Mouse (Mus musculus) kidney, embryonic 15.5 days (tissue): ENCODE measurements around the gene Kcnk2. TPM values are rescaled to one million over a fixed set of nuclear protein-coding genes. Genes with fewer than 3 reads are reported as not detected.

Source experiments
- ATAC-seq: fragments of 200-750 bp; cut with Nextera tagmentation; replicated peaks from 2 replicates; pipeline ENCODE4 v1.8.0; 2017; ENCODE audit warnings: moderate TSS enrichment; ENCODE audit not compliant: low FRiP score
- H3K27ac ChIP-seq: fragments of 300-500 bp; sonication (generic); 2 replicates; pipeline ENCODE4 v1.5.1; 2015; ENCODE audit warnings: mild to moderate bottlenecking, inconsistent platforms
- H3K27me3 ChIP-seq: fragments of 300-500 bp; sonication (generic); 2 replicates; pipeline ENCODE4 v1.6.1; 2015; ENCODE audit warnings: inconsistent platforms
- H3K36me3 ChIP-seq: fragments of 300-500 bp; sonication (generic); 2 replicates; pipeline ENCODE4 v1.6.1; 2015; ENCODE audit warnings: inconsistent platforms
- H3K4me1 ChIP-seq: fragments of 300-500 bp; sonication (generic); 2 replicates; pipeline ENCODE4 v1.6.1; 2015; ENCODE audit warnings: inconsistent platforms
- H3K4me2 ChIP-seq: fragments of 300-500 bp; sonication (generic); 2 replicates; pipeline ENCODE4 v1.6.1; 2015; ENCODE audit warnings: moderate library complexity, mild to moderate bottlenecking, inconsistent platforms
- H3K4me3 ChIP-seq: fragments of 300-500 bp; sonication (generic); replicated peaks from 2 replicates; pipeline ENCODE4 v1.5.1; 2015; ENCODE audit warnings: mild to moderate bottlenecking, inconsistent platforms
- H3K9ac ChIP-seq: fragments of 300-500 bp; sonication (generic); 2 replicates; pipeline ENCODE4 v1.6.1; 2015; ENCODE audit warnings: mild to moderate bottlenecking, inconsistent platforms
- H3K9me3 ChIP-seq: fragments of 300-500 bp; sonication (generic); replicated peaks from 2 replicates; pipeline ENCODE4 v1.6.1; 2016; ENCODE audit warnings: inconsistent platforms
- WGBS: fragments of 180-500 bp; shearing (Covaris S2); methylation state at CpG from one replicate; pipeline ENCODE4 v1.1.7; 2015; ENCODE audit warnings: mixed read lengths; 5-methylcytosine and 5-hydroxymethylcytosine counted together
- polyA plus RNA-seq: library from polyadenylated mRNA; unstranded; fragments of >200 nt; fragmentation: Nextera tagmentation; extraction: Ambion mirVana; gene quantifications from 2 replicates; pipeline ENCODE4 v1.2.1, GENCODE M21; 2015

Gene Kcnk2
- polyA plus RNA-seq, result 1.3 and 2.0 TPM in 2 replicates

- Histone ChIP-seq H3K4me1 (peaks cover 19% of the 10 kb centered on the region), H3K27me3 (no peaks in the 10 kb centered on the region), H3K36me3 (no peaks in the 10 kb centered on the region), H3K4me3 (peak within 1 kb of the TSS; percentile 16; the same call in 1 of the 2 replicates), H3K9me3 (no peaks in the 10 kb centered on the region), H3K4me2 (peak within 1 kb of the TSS; percentile 51), H3K27ac (peak within 1 kb of the TSS; percentile 41; the same call in 1 of the 2 replicates), H3K9ac (no peak within 1 kb of the TSS)
- WGBS, result 19% methylated on average over 14 of the region's 14 CpGs
- ATAC-seq, result 0 out of 2 replicates have a peak, but pooled peaks have one; percentile 37
Measured at GRCm38 (mm10) chr1:189402223-189402943, at the start of gene Kcnk2. Kcnk2 (minus strand) TSS chr1:189402273.

DNA sequence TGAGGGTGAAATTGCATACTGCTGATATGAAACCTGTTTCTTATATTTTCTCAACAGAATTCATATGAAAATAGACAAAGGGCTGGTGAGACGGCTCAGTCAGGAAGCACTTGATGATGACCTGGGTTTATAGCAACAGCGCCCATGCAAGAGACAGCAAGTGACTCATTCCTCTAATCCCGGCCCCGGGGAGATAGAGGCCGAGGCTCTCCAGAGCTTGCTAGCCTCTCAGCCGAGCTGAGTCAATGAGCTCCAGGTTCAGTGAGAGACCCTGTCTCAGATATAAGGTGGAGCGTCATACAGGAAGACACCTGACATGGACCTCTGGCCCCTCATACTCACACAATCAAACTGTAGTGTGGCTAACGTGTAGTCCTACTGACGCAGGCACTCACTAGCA lies 38.7 kb upstream of the Kcnk2 start:
- Histone ChIP-seq H3K36me3 (no peaks in the 10 kb centered on the region), H3K9ac (no peak overlapping the region), H3K27me3 (no peaks in the 10 kb centered on the region), H3K4me3 (no peak overlapping the region), H3K27ac (no peak overlapping the region), H3K9me3 (no peaks in the 10 kb centered on the region), H3K4me1 (no peaks in the 10 kb centered on the region), H3K4me2 (no peak overlapping the region)
- no peak for ATAC-seq
- 75% methylated on average over 9 of the region's 9 CpGs for WGBS

DNA sequence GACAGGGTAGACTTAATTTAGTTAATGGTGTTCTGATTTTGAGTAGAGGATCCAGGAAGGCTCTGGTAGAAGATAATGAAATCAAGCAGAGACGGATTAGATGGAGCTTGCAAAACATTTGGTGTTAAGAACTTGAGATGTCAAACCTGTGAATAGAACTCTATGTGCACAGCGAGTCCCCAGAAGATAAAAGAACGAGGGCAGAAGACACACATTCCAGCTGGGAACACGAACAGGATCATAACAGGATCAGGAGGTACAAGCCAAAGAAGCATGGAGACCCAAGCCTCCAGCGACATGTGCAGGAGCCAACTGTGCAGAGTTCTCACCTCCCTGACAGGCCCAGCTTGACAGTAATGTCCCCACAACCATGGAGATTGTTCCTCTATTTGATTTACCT lies 35.1 kb upstream of the Kcnk2 start:
- Histone ChIP-seq H3K4me2 (no peak overlapping the region), H3K4me1 (no peaks in the 10 kb centered on the region), H3K27me3 (no peaks in the 10 kb centered on the region), H3K9me3 (no peaks in the 10 kb centered on the region), H3K36me3 (no peaks in the 10 kb centered on the region), H3K4me3 (no peak overlapping the region), H3K9ac (no peak overlapping the region), H3K27ac (no peak overlapping the region)
- no peak for ATAC-seq
- 81% methylated on average over 5 of the region's 5 CpGs for WGBS

DNA sequence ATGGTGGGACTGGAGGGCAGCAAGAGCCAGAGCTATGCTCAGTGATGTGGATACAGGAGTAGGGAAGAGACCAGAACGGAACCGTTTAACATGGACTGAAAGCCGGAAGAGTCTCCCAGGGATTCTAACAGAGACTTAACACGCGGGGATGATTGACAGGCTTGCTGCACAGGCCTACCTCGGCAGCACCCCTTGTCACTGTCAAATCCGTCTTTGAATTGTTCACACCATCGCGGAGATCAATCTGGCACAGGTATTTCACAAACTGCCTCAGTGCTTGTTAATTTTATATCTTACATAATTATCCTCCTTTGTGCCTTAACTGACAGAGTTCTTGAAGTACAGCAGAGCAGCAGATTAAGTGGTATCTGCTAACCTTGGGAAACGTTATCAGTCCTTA lies 33.4 kb upstream of the Kcnk2 start:
- 84% methylated on average over 10 of the region's 10 CpGs for WGBS
- no peak for ATAC-seq

DNA sequence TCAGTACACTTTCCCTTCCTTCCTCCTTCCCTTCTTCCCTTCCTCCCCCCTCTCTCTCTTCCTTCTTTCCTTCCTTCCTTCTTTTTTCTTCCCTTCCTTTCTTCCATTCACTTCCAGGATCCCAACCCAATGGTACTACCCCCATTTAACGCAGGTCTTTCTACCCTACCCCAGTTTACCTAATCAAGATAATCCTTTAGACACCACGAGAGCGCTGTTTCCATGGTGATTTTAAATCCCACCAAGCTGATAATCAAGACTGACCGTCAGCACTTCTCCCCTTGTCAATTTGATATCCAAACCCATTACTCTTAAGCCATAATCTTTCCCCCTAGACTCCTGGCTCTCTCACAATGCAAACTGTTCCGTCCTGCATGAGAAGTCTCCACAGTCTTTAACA lies 29.4 kb upstream of the Kcnk2 start:
- H3K4me3 ChIP-seq, result no peak overlapping the region
- no peaks in the 10 kb centered on the region for H3K27me3 ChIP-seq
- peaks cover 16% of the 10 kb centered on the region for H3K4me1 ChIP-seq
- 69% methylated on average over 5 of the region's 5 CpGs for WGBS
- H3K9me3 ChIP-seq, result no peaks in the 10 kb centered on the region
- ATAC-seq, result no peak
- H3K4me2 ChIP-seq, result no peak overlapping the region
- no peaks in the 10 kb centered on the region for H3K36me3 ChIP-seq
- H3K27ac ChIP-seq, result no peak overlapping the region
- no peak overlapping the region for H3K9ac ChIP-seq

More for the DNA sequence above, 33.4 kb upstream of the Kcnk2 start:
- H3K9ac ChIP-seq, result no peak overlapping the region
- H3K27me3 ChIP-seq, result no peaks in the 10 kb centered on the region
- H3K4me1 ChIP-seq, result peaks cover 4% of the 10 kb centered on the region; the same call in 1 of the 2 replicates
- H3K27ac ChIP-seq, result no peak overlapping the region
- H3K4me2 ChIP-seq, result no peak overlapping the region
- H3K9me3 ChIP-seq, result no peaks in the 10 kb centered on the region
- no peaks in the 10 kb centered on the region for H3K36me3 ChIP-seq
- no peak overlapping the region for H3K4me3 ChIP-seq

- Histone ChIP-seq H3K27ac (peak overlapping the region; percentile 62; the same call in 1 of the 2 replicates), H3K9me3 (no peaks in the 10 kb centered on the region), H3K4me1 (peaks cover 16% of the 10 kb centered on the region), H3K27me3 (no peaks in the 10 kb centered on the region), H3K4me2 (no peak overlapping the region), H3K9ac (no peak overlapping the region), H3K4me3 (no peak overlapping the region), H3K36me3 (no peaks in the 10 kb centered on the region)
- peak; percentile 94 for ATAC-seq
- WGBS, result 23% methylated on average over 4 of the region's 4 CpGs
Measured at GRCm38 (mm10) chr1:189430534-189430933, 28.5 kb upstream of the Kcnk2 start.

DNA sequence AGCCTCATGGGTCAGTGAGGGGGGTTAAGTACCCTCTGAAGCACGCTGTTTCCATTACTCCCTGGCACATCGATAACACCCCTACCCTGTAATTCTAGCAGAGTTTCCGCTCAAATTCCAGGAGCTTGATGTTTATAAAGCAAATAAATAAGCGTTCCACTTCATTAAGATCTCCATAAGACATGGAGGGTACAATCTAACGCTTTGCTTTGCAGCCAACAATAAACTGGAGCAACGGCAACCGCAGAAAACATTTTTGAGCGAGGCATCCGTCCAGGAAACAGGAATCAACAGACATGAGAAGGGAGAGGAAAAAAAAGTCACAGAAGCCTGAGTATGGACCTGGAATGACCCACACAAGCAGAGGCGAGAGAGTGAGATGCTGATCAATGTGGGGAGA lies 27.5 kb upstream of the Kcnk2 start:
- Histone ChIP-seq H3K4me1 (peaks cover 16% of the 10 kb centered on the region), H3K36me3 (no peaks in the 10 kb centered on the region), H3K9me3 (no peaks in the 10 kb centered on the region), H3K4me3 (no peak overlapping the region), H3K9ac (no peak overlapping the region), H3K4me2 (0 out of 2 replicates have a peak overlapping the region, but pooled peaks have one; percentile 3), H3K27me3 (no peaks in the 10 kb centered on the region), H3K27ac (peak overlapping the region; percentile 62)
- ATAC-seq, result peak; percentile 30; the same call in 1 of the 2 replicates
- 23% methylated on average over 10 of the region's 10 CpGs for WGBS

- H3K27me3 ChIP-seq, result no peaks in the 10 kb centered on the region
- H3K4me1 ChIP-seq, result peaks cover 16% of the 10 kb centered on the region
- no peak overlapping the region for H3K27ac ChIP-seq
- ATAC-seq, result no peak
- H3K4me2 ChIP-seq, result no peak overlapping the region
- no peaks in the 10 kb centered on the region for H3K9me3 ChIP-seq
- no peak overlapping the region for H3K9ac ChIP-seq
- H3K4me3 ChIP-seq, result no peak overlapping the region
- whole genome bisulfite sequencing, result 88% methylated on average over 11 of the region's 11 CpGs
- no peaks in the 10 kb centered on the region for H3K36me3 ChIP-seq
Measured at GRCm38 (mm10) chr1:189426252-189426651, 24.2 kb upstream of the Kcnk2 start.

DNA sequence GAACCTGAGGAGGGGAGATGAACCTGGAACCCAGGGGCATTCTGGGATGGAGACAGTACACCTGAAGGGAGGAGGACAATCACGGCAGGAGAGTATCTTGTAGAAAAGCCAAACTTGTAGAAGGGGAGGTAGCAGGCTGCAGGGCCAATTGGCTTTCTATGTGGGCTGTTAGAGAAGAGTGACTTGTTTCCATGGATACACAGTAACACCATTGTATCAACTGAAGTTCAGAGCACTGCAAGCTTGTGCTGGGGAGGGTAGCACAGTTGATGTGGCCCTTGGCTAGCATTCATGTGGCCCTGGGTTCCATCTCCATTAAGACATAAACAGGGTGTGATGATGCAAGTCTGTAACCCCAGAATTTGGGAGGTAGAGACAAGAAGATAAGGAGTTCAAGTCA lies 17.8 kb upstream of the Kcnk2 start:
- WGBS, result 63% methylated on average over 1 of the region's 1 CpGs
- no peaks in the 10 kb centered on the region for H3K36me3 ChIP-seq
- ATAC-seq, result no peak

DNA sequence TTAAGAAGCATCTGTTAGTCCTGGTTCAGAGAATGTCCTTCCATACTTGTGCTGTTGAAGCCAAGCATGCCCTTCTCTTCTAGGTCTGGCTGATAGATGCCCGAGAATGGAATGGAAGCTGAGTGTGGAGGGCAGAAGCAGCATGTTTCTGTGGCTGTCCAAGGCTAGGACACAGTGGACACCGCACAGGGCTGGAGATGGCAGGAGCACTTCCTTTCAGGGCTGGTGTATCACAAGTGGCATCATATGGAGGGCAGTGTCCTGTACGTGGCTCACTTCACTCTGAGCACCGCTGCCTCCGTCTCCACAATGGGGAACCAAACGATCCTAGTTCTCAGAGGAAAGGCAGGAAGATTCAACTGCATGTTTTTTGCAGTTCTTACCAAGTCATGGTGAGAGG lies 7.8 kb upstream of the Kcnk2 start:
- WGBS, result 87% methylated on average over 6 of the region's 6 CpGs
- Histone ChIP-seq H3K27ac (no peak overlapping the region), H3K9ac (no peak overlapping the region), H3K4me1 (no peaks in the 10 kb centered on the region), H3K4me2 (no peak overlapping the region), H3K27me3 (no peaks in the 10 kb centered on the region), H3K36me3 (no peaks in the 10 kb centered on the region), H3K9me3 (no peaks in the 10 kb centered on the region), H3K4me3 (no peak overlapping the region)
- no peak for ATAC-seq

More for the DNA sequence above, 17.8 kb upstream of the Kcnk2 start:
- Histone ChIP-seq H3K9me3 (no peaks in the 10 kb centered on the region), H3K4me2 (no peak overlapping the region), H3K4me3 (no peak overlapping the region), H3K27ac (no peak overlapping the region), H3K4me1 (no peaks in the 10 kb centered on the region), H3K27me3 (no peaks in the 10 kb centered on the region), H3K9ac (no peak overlapping the region)

DNA sequence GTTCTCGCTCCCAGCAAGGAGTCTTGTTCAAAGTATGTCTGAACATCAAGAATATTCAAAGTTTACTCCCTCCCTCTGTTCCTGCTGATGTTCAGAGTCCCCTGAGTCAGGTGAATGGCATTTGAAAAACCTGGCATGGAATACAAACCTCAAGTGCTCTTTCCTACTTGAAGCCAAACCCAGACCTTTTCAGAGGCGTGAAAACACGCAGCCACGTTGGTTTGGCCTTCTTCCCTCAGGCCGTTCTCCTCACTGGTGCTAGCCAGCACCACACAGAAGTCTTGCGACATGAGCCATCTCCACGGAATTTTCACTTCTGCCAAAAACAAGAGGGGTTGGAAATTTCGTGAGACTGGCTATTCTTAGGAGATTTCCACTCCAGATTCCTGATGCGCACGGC lies 3.1 kb upstream of the Kcnk2 start:
- H3K4me2 ChIP-seq, result no peak overlapping the region

GRCm38 (mm10) chr1:189403546-189403945 lies 1.5 kb upstream of the Kcnk2 start:
- no peaks in the 10 kb centered on the region for H3K36me3 ChIP-seq
- no peak overlapping the region for H3K9ac ChIP-seq
- peaks cover 19% of the 10 kb centered on the region for H3K4me1 ChIP-seq
- ATAC-seq, result peak; percentile 35; the same call in 1 of the 2 replicates
- WGBS, result 12% methylated on average over 6 of the region's 6 CpGs
- no peak overlapping the region for H3K4me3 ChIP-seq
- H3K9me3 ChIP-seq, result no peaks in the 10 kb centered on the region
- H3K27me3 ChIP-seq, result no peaks in the 10 kb centered on the region
- H3K27ac ChIP-seq, result 0 out of 2 replicates have a peak overlapping the region, but pooled peaks have one; percentile 27
- no peak overlapping the region for H3K4me2 ChIP-seq

More for the DNA sequence above, 3.1 kb upstream of the Kcnk2 start:
- H3K9ac ChIP-seq, result no peak overlapping the region
- no peaks in the 10 kb centered on the region for H3K9me3 ChIP-seq
- H3K27ac ChIP-seq, result no peak overlapping the region
- no peaks in the 10 kb centered on the region for H3K36me3 ChIP-seq
- H3K27me3 ChIP-seq, result no peaks in the 10 kb centered on the region
- WGBS, result 76% methylated on average over 10 of the region's 10 CpGs
- no peak overlapping the region for H3K4me3 ChIP-seq
- peaks cover 19% of the 10 kb centered on the region for H3K4me1 ChIP-seq
- no peak for ATAC-seq
